8 mouse cellular contexts compared by ENCODE assay signal in genomic region chr5:120679676-120680555, GRCm38 (mm10). TPM values are rescaled to one million over a fixed set of nuclear protein-coding genes. Genes with fewer than 3 reads are reported as not detected.
DNase-seq lines count a peak whose midpoint lies in the region; ATAC-seq and TF ChIP-seq lines count a peak whose summit lies in the region.

No protein-coding gene starts in this region.

- peak; percentile 76 for TF ChIP-seq CTCF in ES-Bruce4 (IDR thresholded peaks at IDR 0.05; ENCODE audit: low read depth, low read length)

- peak overlapping the region; percentile 59 for H3K4me3 ChIP-seq in ES-Bruce4 (ENCODE audit: low read depth, low read length)
- peak overlapping the region; percentile 23 for H3K4me3 ChIP-seq in forebrain, embryonic 16.5 days (replicated peaks; ENCODE audit: low read length)
- 0 out of 2 replicates have a peak overlapping the region, but pooled peaks have one; percentile 4 for H3K4me3 ChIP-seq in liver, embryonic 16.5 days (ENCODE audit: low read depth, low read length)

- peak overlapping the region; percentile 41 for H3K9ac ChIP-seq in ES-Bruce4 (ENCODE audit: low read depth, poor library complexity, severe bottlenecking)
- H3K9ac ChIP-seq in forebrain, embryonic 16.5 days (replicated peaks; ENCODE audit: low read depth, low read length): peak overlapping the region; percentile 46
- H3K9ac ChIP-seq in liver, embryonic 16.5 days (ENCODE audit: low read depth, low read length): no peak overlapping the region

- TF ChIP-seq POLR2A in ES-Bruce4 (IDR thresholded peaks at IDR 0.05; ENCODE audit: insufficient read depth, low read length): no peak

- peak; percentile 29; the same call in 1 of the 2 replicates for TF ChIP-seq EP300 in ES-Bruce4 (IDR thresholded peaks at IDR 0.05; ENCODE audit: insufficient read depth, low read depth, low read length)

- DNase-seq in cerebellum, adult 11-12 months: peak; percentile 75
- DNase-seq in heart, postnatal 4 days: peak; percentile 86
- peak; percentile 92 to 96 for DNase-seq in layer of hippocampus, adult 18-20 months (ENCODE audit: low spot score in 2 of 2)
- peak; percentile 64 for DNase-seq in thymus, postnatal 14 days

- 1% methylated on average over 24 of the region's 24 CpGs for WGBS in forebrain, embryonic 16.5 days
- 5% methylated on average over 24 of the region's 24 CpGs for WGBS in liver, embryonic 16.5 days (ENCODE audit: insufficient replicate concordance)

- peak overlapping the region; percentile 5; the same call in 1 of the 2 replicates for H3K27ac ChIP-seq in ES-Bruce4 (ENCODE audit: insufficient read depth, low read length)
- peak overlapping the region; percentile 81 for H3K27ac ChIP-seq in forebrain, embryonic 16.5 days (ENCODE audit: low read length)
- no peak overlapping the region for H3K27ac ChIP-seq in liver, embryonic 16.5 days (ENCODE audit: low read length)

- no peaks in the 10 kb centered on the region for H3K4me1 ChIP-seq in ES-Bruce4 (ENCODE audit: control insufficient read depth, insufficient read depth, low read length)
- H3K4me1 ChIP-seq in forebrain, embryonic 16.5 days (replicated peaks; ENCODE audit: control insufficient read depth, insufficient read depth, low read length): peaks cover 20% of the 10 kb centered on the region
- H3K4me1 ChIP-seq in liver, embryonic 16.5 days (ENCODE audit: control insufficient read depth, low read depth, low read length): no peaks in the 10 kb centered on the region

- H3K4me2 ChIP-seq in forebrain, embryonic 16.5 days (ENCODE audit: low read length): peak overlapping the region; percentile 49
- peak overlapping the region; percentile 35 for H3K4me2 ChIP-seq in liver, embryonic 16.5 days (ENCODE audit: low read depth, low read length)

- no peaks in the 10 kb centered on the region for H3K36me3 ChIP-seq in ES-Bruce4 (ENCODE audit: control insufficient read depth, insufficient read depth, low read length, poor library complexity, severe bottlenecking)
- 0 out of 2 replicates have a peak, but pooled peaks cover 1% of the 10 kb centered on the region for H3K36me3 ChIP-seq in forebrain, embryonic 16.5 days (ENCODE audit: control insufficient read depth, insufficient read depth)
- no peaks in the 10 kb centered on the region for H3K36me3 ChIP-seq in liver, embryonic 16.5 days (ENCODE audit: control insufficient read depth, insufficient read depth)

- no peaks in the 10 kb centered on the region for H3K27me3 ChIP-seq in ES-Bruce4 (ENCODE audit: control insufficient read depth, insufficient read depth, low read length, poor library complexity, severe bottlenecking)
- H3K27me3 ChIP-seq in forebrain, embryonic 16.5 days (replicated peaks; ENCODE audit: control insufficient read depth, insufficient read depth, low read length): 0 out of 2 replicates have a peak, but pooled peaks cover 3% of the 10 kb centered on the region
- peaks cover 27% of the 10 kb centered on the region for H3K27me3 ChIP-seq in liver, embryonic 16.5 days (ENCODE audit: control insufficient read depth, insufficient read depth, low read depth, low read length)

- no peaks in the 10 kb centered on the region for H3K9me3 ChIP-seq in ES-Bruce4 (replicated peaks; ENCODE audit: control insufficient read depth, insufficient read depth, low read length, poor library complexity, severe bottlenecking)
- H3K9me3 ChIP-seq in forebrain, embryonic 16.5 days (ENCODE audit: control insufficient read depth, low read length): no peaks in the 10 kb centered on the region
- no peaks in the 10 kb centered on the region for H3K9me3 ChIP-seq in liver, embryonic 16.5 days (replicated peaks; ENCODE audit: control insufficient read depth, low read length)

- ATAC-seq in forebrain, embryonic 16.5 days: peak; percentile 89
- ATAC-seq in liver, embryonic 16.5 days (ENCODE audit: low read depth): peak; percentile 63
- peak; percentile 24 for ATAC-seq in neutrophil, adult 5-6 weeks (ENCODE audit: extremely low read depth, insufficient number of reproducible peaks, low FRiP score, poor library complexity, severe bottlenecking)

RNA-seq across cellular contexts. Expression of gene Rasal1, which starts 31.3 kb away (rescaled TPM):
- 2.0 and 3.5 TPM in 2 replicates for polyA plus RNA-seq in ES-Bruce4 (2011; ENCODE audit: insufficient read depth, insufficient read length, low read depth, missing spikeins)
- 5.3 and 6.3 TPM in 2 replicates for polyA plus RNA-seq in forebrain, embryonic 16.5 days (2015; fragmentation: Nextera tagmentation; extraction: Ambion mirVana)
- total RNA-seq in heart, postnatal 4 days (2021): under 1 TPM; 0.29 to 0.45 TPM
- total RNA-seq in layer of hippocampus, adult 18-20 months (2021): 10 to 100 TPM; 92.7 to 97.3 TPM
- 0.11 and 0.15 TPM in 2 replicates for polyA plus RNA-seq in liver, embryonic 16.5 days (2015; fragmentation: Nextera tagmentation; extraction: Ambion mirVana)
- total RNA-seq in neutrophil, adult 5-6 weeks (2017): 4.5 and 5.4 TPM in 2 replicates

RNA-seq across cellular contexts. Expression of gene Dtx1, which starts 31.8 kb away (rescaled TPM):
- polyA plus RNA-seq in ES-Bruce4 (2011; ENCODE audit: insufficient read depth, insufficient read length, low read depth, missing spikeins): 19.1 and 21.0 TPM in 2 replicates
- 43.4 and 44.1 TPM in 2 replicates for polyA plus RNA-seq in forebrain, embryonic 16.5 days (2015; fragmentation: Nextera tagmentation; extraction: Ambion mirVana)
- total RNA-seq in heart, postnatal 4 days (2021): 1 to 10 TPM in 1 of 2 experiments, under 1 TPM in 1; 0.97 to 1.5 TPM
- 10 to 100 TPM; 70.7 to 75.2 TPM for total RNA-seq in layer of hippocampus, adult 18-20 months (2021)
- polyA plus RNA-seq in liver, embryonic 16.5 days (2015; fragmentation: Nextera tagmentation; extraction: Ambion mirVana): 0.07 TPM in 1 of 2 replicates, not detected in the other
- total RNA-seq in neutrophil, adult 5-6 weeks (2017): 30.0 and 36.0 TPM in 2 replicates

RNA-seq across cellular contexts. Expression of gene Cfap73, which starts 45.9 kb away (rescaled TPM):
- polyA plus RNA-seq in ES-Bruce4 (2011; ENCODE audit: insufficient read depth, insufficient read length, low read depth, missing spikeins): not detected in 2 replicates
- polyA plus RNA-seq in forebrain, embryonic 16.5 days (2015; fragmentation: Nextera tagmentation; extraction: Ambion mirVana): 0.39 and 0.46 TPM in 2 replicates
- total RNA-seq in heart, postnatal 4 days (2021): not detected
- under 1 TPM; 0.61 to 0.82 TPM for total RNA-seq in layer of hippocampus, adult 18-20 months (2021)
- not detected in 2 replicates for polyA plus RNA-seq in liver, embryonic 16.5 days (2015; fragmentation: Nextera tagmentation; extraction: Ambion mirVana)
- not detected in 2 replicates for total RNA-seq in neutrophil, adult 5-6 weeks (2017)

Comparison
In these comparisons a context has a peak if more than half of its experiments do, and no peak if none do; other contexts are left out.
1. H3K4me3 ChIP-seq: peak in every context shown above with its lines; median percentile 59 in ES-Bruce4; 23 in forebrain, embryonic 16.5 days; 4 in liver, embryonic 16.5 days.
2. ATAC-seq: peak in every context shown above with its lines; median percentile 89 in forebrain, embryonic 16.5 days; 63 in liver, embryonic 16.5 days; 24 in neutrophil, adult 5-6 weeks.
3. RNA of gene Rasal1, which starts 31.3 kb away (total RNA-seq): 92.7 to 97.3 TPM in layer of hippocampus, adult 18-20 months; 4.5 to 5.4 TPM in neutrophil, adult 5-6 weeks and 0.29 to 0.45 TPM in heart, postnatal 4 days; every median in the first group is over 10 times any median in the second.
4. RNA of gene Dtx1, which starts 31.8 kb away (total RNA-seq): 70.7 to 75.2 TPM in layer of hippocampus, adult 18-20 months and 30.0 to 36.0 TPM in neutrophil, adult 5-6 weeks; 0.97 to 1.5 TPM in heart, postnatal 4 days; every median in the first group is over 10 times any median in the second.
5. Peak in every context shown above with its lines, with median percentiles within 50 percentile points of each other: DNase-seq.